ENCODE assay signal across 14 mouse cellular contexts in genomic region chr1:125945136-125945535, GRCm38 (mm10). TPM values are rescaled to one million over a fixed set of nuclear protein-coding genes. Genes with fewer than 3 reads are reported as not detected.
DNase-seq lines count a peak whose midpoint lies in the region; ATAC-seq and TF ChIP-seq lines count a peak whose summit lies in the region.
"Had no signal": no experiment of that assay in that cellular context is flagged by ENCODE, and none has a peak within 500 bp of the region (broad histone marks: within the 10 kb centered on the region; RNA-seq: fewer than 3 reads in every experiment).

No protein-coding gene starts in this region.

- no peaks in the 10 kb centered on the region for H3K36me3 ChIP-seq in lung, postnatal 0 days (ENCODE audit: insufficient read depth, low read length)
- H3K36me3 ChIP-seq: heart, embryonic 12.5 days; limb, embryonic 12.5 days had no signal

- TF ChIP-seq POLR2A in lung, adult 2 months (IDR thresholded peaks at IDR 0.05; ENCODE audit: borderline replicate concordance, extremely low read depth, low read depth, low read length) = no peak

- no peaks in the 10 kb centered on the region for H3K9me3 ChIP-seq in lung, postnatal 0 days (ENCODE audit: low read length)
- H3K9me3 ChIP-seq: heart, embryonic 12.5 days; limb, embryonic 12.5 days had no signal

- no peak overlapping the region for H3K4me3 ChIP-seq in lung, postnatal 0 days (ENCODE audit: low read depth, low read length)
- no peak overlapping the region for H3K4me3 ChIP-seq in lung, adult 2 months (replicated peaks; ENCODE audit: extremely low read depth, low read depth, low read length)
- H3K4me3 ChIP-seq: heart, embryonic 12.5 days; limb, embryonic 12.5 days had no signal

- 0 out of 2 replicates have a peak, but pooled peaks have one; percentile 12 for ATAC-seq in lung, postnatal 0 days
- ATAC-seq in erythroid progenitor cell, adult 5-6 weeks (replicated peaks; ENCODE audit: low FRiP score, poor library complexity, severe bottlenecking) = no peak

- DNase-seq in cerebellum, postnatal 10 days = peak; percentile 10
- no peak for DNase-seq in cerebellum, adult 9-11 months
- DNase-seq in lung, postnatal 0 days (ENCODE audit: low spot score) = no peak
- DNase-seq in lung, adult 2 months = no peak
- DNase-seq in layer of hippocampus, postnatal 10 days (ENCODE audit: low spot score in 2 of 2) = peak; percentile 23 to 29
- peak; percentile 65 to 76 for DNase-seq in right cerebral cortex, postnatal 10 days (ENCODE audit: low spot score in 2 of 2)
- no peak for DNase-seq in spleen, adult 18-20 months
- DNase-seq: adrenal gland, postnatal 14 days; cerebellum, adult 11 months; kidney, adult 18-20 months had no signal

- no peaks in the 10 kb centered on the region for H3K4me1 ChIP-seq in lung, postnatal 0 days (ENCODE audit: insufficient read depth, low read depth, low read length)
- H3K4me1 ChIP-seq in lung, adult 2 months (ENCODE audit: control insufficient read depth, insufficient read depth, low read length) = peaks cover 6% of the 10 kb centered on the region; the same call in 1 of the 2 replicates
- H3K4me1 ChIP-seq: heart, embryonic 12.5 days had no signal

- no peak for TF ChIP-seq EP300 in lung, postnatal 0 days (IDR thresholded peaks at IDR 0.05)

- H3K4me2 ChIP-seq in lung, postnatal 0 days (replicated peaks; ENCODE audit: low read depth, low read length) = no peak overlapping the region
- H3K4me2 ChIP-seq: heart, embryonic 12.5 days; limb, embryonic 12.5 days had no signal

- WGBS in lung, postnatal 0 days = 21% methylated on average over 9 of the region's 9 CpGs
- WGBS in lung, adult 2 months = 20% methylated on average over 9 of the region's 9 CpGs

- H3K27me3 ChIP-seq in lung, postnatal 0 days (replicated peaks; ENCODE audit: insufficient read depth, low read length) = no peaks in the 10 kb centered on the region
- H3K27me3 ChIP-seq: heart, embryonic 12.5 days; limb, embryonic 12.5 days had no signal

- H3K27ac ChIP-seq in lung, postnatal 0 days (ENCODE audit: low read length) = no peak overlapping the region
- H3K27ac ChIP-seq: limb, embryonic 12.5 days had no signal

- TF ChIP-seq CTCF in lung, postnatal 0 days (IDR thresholded peaks at IDR 0.05) = no peak
- no peak for TF ChIP-seq CTCF in lung, adult 2 months (IDR thresholded peaks at IDR 0.05; ENCODE audit: insufficient read depth, low read length)

- no peak overlapping the region for H3K9ac ChIP-seq in lung, postnatal 0 days (replicated peaks; ENCODE audit: low read depth)
- H3K9ac ChIP-seq: heart, embryonic 12.5 days; limb, embryonic 12.5 days had no signal

RNA-seq across cellular contexts. Expression of gene Lypd1, which starts 32.2 kb away (rescaled TPM):
- 0.20 and 0.51 TPM in 2 replicates for polyA plus RNA-seq in lung, postnatal 0 days (2015; fragmentation: Nextera tagmentation; extraction: Ambion mirVana)
- polyA plus RNA-seq in lung, adult 2 months (2012; rRNA removed) = 0.16 and 0.25 TPM in 2 replicates
- 100 to 1,000 TPM; 106 to 113 TPM for total RNA-seq in layer of hippocampus, postnatal 10 days (2021)
- total RNA-seq in erythroid progenitor cell, adult 5-6 weeks (2015; ENCODE audit: low replicate concordance) = not detected in 2 replicates
- not detected in 2 replicates for total RNA-seq in erythroid progenitor cell, adult 5-6 weeks (2017; ENCODE audit: low replicate concordance)
- total RNA-seq: monocyte, adult 5-6 weeks had no signal

Comparison
In these comparisons a context has a peak if more than half of its experiments do, and no peak if none do; other contexts are left out.
1. DNase-seq: peak in cerebellum, postnatal 10 days (2 of 2), layer of hippocampus, postnatal 10 days (2 of 2) and right cerebral cortex, postnatal 10 days (2 of 2); none in cerebellum, adult 9-11 months (single experiment), lung, postnatal 0 days (single experiment), lung, adult 2 months (single experiment) and spleen, adult 18-20 months (0 of 2).
2. RNA of gene Lypd1, which starts 32.2 kb away (total RNA-seq): 106 to 113 TPM in layer of hippocampus, postnatal 10 days; not detected in erythroid progenitor cell, adult 5-6 weeks; every median in the first group is over 100 times any median in the second.